Mouse (Mus musculus): ENCODE measurements around the gene Artn. TPM values are rescaled to one million over a fixed set of nuclear protein-coding genes. Genes with fewer than 3 reads are reported as not detected.

Gene Artn
- 1.4 TPM for polyA plus RNA-seq (2014; fragmentation: Illumina TruSeq; extraction: RNeasy Lipid Tissue Mini Kit (QIAGEN cat#74804); ENCODE audit: low read depth, low replicate concordance)

GRCm38 (mm10) chr4:117929391-117929881 is at the start of gene Artn:
TSS of gene Artn (minus strand) at chr4:117929763.

GRCm38 (mm10) chr4:117914591-117915442 is 14.7 kb downstream of the Artn start, which contains the start of gene Ipo13:
TSS of gene Ipo13 (minus strand) at chr4:117914999.

GRCm38 (mm10) chr4:117891738-117892161 is 37.8 kb downstream of the Artn start, which contains the start of gene Dph2:
TSS of gene Dph2 (minus strand) at chr4:117892032.

GRCm38 (mm10) chr4:117887133-117887532 is 42.4 kb downstream of the Artn start, which contains the start of gene Atp6v0b:
TSS of gene Atp6v0b (minus strand) at chr4:117887333.

GRCm38 (mm10) chr4:117882701-117883691 is 46.6 kb downstream of the Artn start, which contains the start of gene B4galt2:
TSS of gene B4galt2 (minus strand) at chr4:117883487.

Other genes starting within 250 kb of the Artn start
- 3.0 TPM for gene Dmap1, start 247.5 kb downstream of the Artn start, polyA plus RNA-seq (2014; fragmentation: Illumina TruSeq; extraction: RNeasy Lipid Tissue Mini Kit (QIAGEN cat#74804); ENCODE audit: low read depth, low replicate concordance)
- gene Gm12845, start 205.4 kb downstream of the Artn start, polyA plus RNA-seq (2014; fragmentation: Illumina TruSeq; extraction: RNeasy Lipid Tissue Mini Kit (QIAGEN cat#74804); ENCODE audit: low read depth, low replicate concordance) = not detected
- 14.5 TPM for gene Klf17, start 164.1 kb downstream of the Artn start, polyA plus RNA-seq (2014; fragmentation: Illumina TruSeq; extraction: RNeasy Lipid Tissue Mini Kit (QIAGEN cat#74804); ENCODE audit: low read depth, low replicate concordance)
- 0.34 TPM for gene Slc6a9, start 95.3 kb downstream of the Artn start, polyA plus RNA-seq (2014; fragmentation: Illumina TruSeq; extraction: RNeasy Lipid Tissue Mini Kit (QIAGEN cat#74804); ENCODE audit: low read depth, low replicate concordance)
- 6.1 TPM for gene Ccdc24, start 57.2 kb downstream of the Artn start, polyA plus RNA-seq (2014; fragmentation: Illumina TruSeq; extraction: RNeasy Lipid Tissue Mini Kit (QIAGEN cat#74804); ENCODE audit: low read depth, low replicate concordance)
- gene B4galt2, start 46.3 kb downstream of the Artn start, polyA plus RNA-seq (2014; fragmentation: Illumina TruSeq; extraction: RNeasy Lipid Tissue Mini Kit (QIAGEN cat#74804); ENCODE audit: low read depth, low replicate concordance) = 0.81 TPM
- gene Atp6v0b, start 42.4 kb downstream of the Artn start, polyA plus RNA-seq (2014; fragmentation: Illumina TruSeq; extraction: RNeasy Lipid Tissue Mini Kit (QIAGEN cat#74804); ENCODE audit: low read depth, low replicate concordance) = 30.7 TPM
- gene Dph2, start 37.7 kb downstream of the Artn start, polyA plus RNA-seq (2014; fragmentation: Illumina TruSeq; extraction: RNeasy Lipid Tissue Mini Kit (QIAGEN cat#74804); ENCODE audit: low read depth, low replicate concordance) = 1.7 TPM
- gene Ipo13, start 14.8 kb downstream of the Artn start, polyA plus RNA-seq (2014; fragmentation: Illumina TruSeq; extraction: RNeasy Lipid Tissue Mini Kit (QIAGEN cat#74804); ENCODE audit: low read depth, low replicate concordance) = 18.1 TPM
- 0.13 TPM for gene St3gal3, start 205.2 kb upstream of the Artn start, polyA plus RNA-seq (2014; fragmentation: Illumina TruSeq; extraction: RNeasy Lipid Tissue Mini Kit (QIAGEN cat#74804); ENCODE audit: low read depth, low replicate concordance)

Data from testis, adult 10 weeks (tissue).